Mouse (Mus musculus): ENCODE results near the gene Pik3c2b.

- TF ChIP-seq CTCF (IDR thresholded peaks at IDR 0.05; ENCODE audit: low read depth, low read length): no peak
- no peak for TF ChIP-seq POLR2A (IDR thresholded peaks at IDR 0.05; ENCODE audit: borderline replicate concordance, low read depth, low read length)
These were observed 37.6 kb downstream of the Pik3c2b start for GRCm38 (mm10) chr1:133083003-133083546.

Measured in bone marrow macrophage, adult 2 months (primary cell).